Mouse (Mus musculus) neural tube, embryonic 13.5 days (tissue): ENCODE results near the gene Nsrp1. TPM values are rescaled to one million over a fixed set of nuclear protein-coding genes. Genes with fewer than 3 reads are reported as not detected.

ENCODE experiments used
- ATAC-seq: fragments of 200-750 bp; cut with Nextera tagmentation; 2 replicates; pipeline ENCODE4 v1.8.0; 2017; ENCODE audit warnings: low read depth, mild to moderate bottlenecking, moderate TSS enrichment, moderate library complexity
- H3K27ac ChIP-seq: fragments of 300-500 bp; sonication (generic); replicated peaks from 2 replicates; pipeline ENCODE4 v1.5.1; 2015; ENCODE audit warnings: moderate library complexity, mild to moderate bottlenecking, inconsistent platforms
- H3K27me3 ChIP-seq: fragments of 300-500 bp; sonication (generic); 2 replicates; pipeline ENCODE4 v1.6.1; 2015; ENCODE audit warnings: mild to moderate bottlenecking, inconsistent platforms
- H3K36me3 ChIP-seq: fragments of 300-500 bp; sonication (generic); 2 replicates; pipeline ENCODE4 v1.6.1; 2015; ENCODE audit warnings: mild to moderate bottlenecking, inconsistent platforms
- H3K4me1 ChIP-seq: fragments of 300-500 bp; sonication (generic); replicated peaks from 2 replicates; pipeline ENCODE4 v1.6.1; 2015; ENCODE audit warnings: inconsistent platforms
- H3K4me2 ChIP-seq: fragments of 300-500 bp; sonication (generic); 2 replicates; pipeline ENCODE4 v1.6.1; 2015; ENCODE audit warnings: inconsistent platforms, mild to moderate bottlenecking, moderate library complexity
- H3K4me3 ChIP-seq: fragments of 300-500 bp; sonication (generic); 2 replicates; pipeline ENCODE4 v1.5.1; 2015; ENCODE audit warnings: mild to moderate bottlenecking, inconsistent platforms
- H3K9ac ChIP-seq: fragments of 300-500 bp; sonication (generic); 2 replicates; pipeline ENCODE4 v1.6.1; 2015; ENCODE audit warnings: moderate library complexity, mild to moderate bottlenecking, inconsistent platforms
- H3K9me3 ChIP-seq: fragments of 300-500 bp; sonication (generic); 2 replicates; pipeline ENCODE4 v1.6.1; 2016; ENCODE audit warnings: inconsistent platforms
- WGBS: fragments of 180-500 bp; shearing (Covaris S2); methylation state at CpG from one replicate; pipeline ENCODE4 v1.1.7; 2015; 5-methylcytosine and 5-hydroxymethylcytosine counted together
- polyA plus RNA-seq: library from polyadenylated mRNA; unstranded; fragments of >200 nt; fragmentation: Nextera tagmentation; extraction: Ambion mirVana; gene quantifications from 2 replicates; pipeline ENCODE4 v1.2.1, GENCODE M21; 2015

Gene Nsrp1
- polyA plus RNA-seq, 1 experiment from 2014 or later: 59.2 TPM

DNA sequence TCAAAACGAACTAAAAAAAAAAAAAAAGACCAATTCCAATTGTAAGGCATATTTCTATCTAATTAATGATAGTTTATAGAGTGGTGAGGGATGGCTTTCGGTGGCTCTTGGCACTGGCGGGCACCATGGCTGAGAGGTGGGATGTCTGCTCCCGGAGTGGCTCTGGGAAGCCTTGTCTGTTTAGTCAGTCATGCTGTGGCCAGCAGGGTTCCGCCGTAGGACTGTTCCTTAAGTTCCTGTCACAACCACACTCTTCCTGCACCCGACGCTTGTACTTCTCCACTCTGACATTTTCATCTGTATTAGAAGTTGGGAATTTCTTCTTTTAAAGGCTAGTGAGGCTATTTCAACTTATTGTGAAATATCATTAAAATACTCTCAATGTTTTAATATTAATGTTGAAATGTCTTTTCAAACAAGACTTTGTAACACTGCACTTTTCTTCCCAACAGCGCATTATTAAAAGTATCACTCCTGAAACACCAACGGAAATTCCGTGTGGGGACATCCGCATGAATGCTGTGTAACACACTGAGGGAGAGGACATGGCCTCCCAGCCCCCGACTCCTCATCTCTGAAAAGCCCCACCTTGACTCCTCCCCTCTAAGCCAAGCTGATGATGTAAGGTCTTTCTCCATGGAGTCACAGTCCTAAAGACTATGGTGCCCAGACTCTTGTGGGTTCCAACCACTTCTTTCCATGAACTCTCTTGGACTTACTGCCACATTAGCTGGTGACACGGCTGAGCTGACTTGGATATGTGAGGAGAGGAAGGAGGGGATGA is 46.9 kb downstream of the Nsrp1 start:
- no peaks in the 10 kb centered on the region for H3K4me1 ChIP-seq
- H3K9me3 ChIP-seq: no peaks in the 10 kb centered on the region
- H3K27ac ChIP-seq: no peak overlapping the region
- 75% methylated on average over 14 of the region's 14 CpGs for WGBS
- H3K27me3 ChIP-seq: no peaks in the 10 kb centered on the region
- H3K4me3 ChIP-seq: no peak overlapping the region
- ATAC-seq: no peak
- H3K36me3 ChIP-seq: no peaks in the 10 kb centered on the region
- no peak overlapping the region for H3K9ac ChIP-seq
- H3K4me2 ChIP-seq: no peak overlapping the region

DNA sequence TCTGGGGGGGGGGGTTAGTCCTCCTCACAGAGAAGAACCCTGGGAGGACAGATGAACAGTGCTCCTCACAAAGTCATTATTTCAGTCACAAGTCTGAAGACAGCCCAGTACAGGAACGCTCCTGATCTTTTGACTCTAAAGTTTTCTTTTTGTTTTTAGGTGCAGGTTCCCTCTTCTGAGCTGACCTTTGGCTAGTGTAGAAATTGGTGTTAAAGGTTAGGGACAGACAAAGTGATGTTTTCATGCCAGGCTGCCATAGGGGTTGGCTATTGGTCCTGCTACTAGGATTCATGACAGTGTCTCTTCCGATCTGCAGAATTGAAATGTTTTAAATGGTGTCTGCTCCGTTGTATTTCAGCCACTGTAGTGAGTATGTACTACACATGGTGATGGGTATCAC is 50.1 kb downstream of the Nsrp1 start:
- no peak overlapping the region for H3K9ac ChIP-seq
- H3K4me2 ChIP-seq: no peak overlapping the region
- no peak for ATAC-seq
- no peak overlapping the region for H3K4me3 ChIP-seq
- no peak overlapping the region for H3K27ac ChIP-seq
- 85% methylated on average over 3 of the region's 3 CpGs for WGBS
- no peaks in the 10 kb centered on the region for H3K36me3 ChIP-seq
- H3K9me3 ChIP-seq: no peaks in the 10 kb centered on the region
- no peaks in the 10 kb centered on the region for H3K27me3 ChIP-seq
- no peaks in the 10 kb centered on the region for H3K4me1 ChIP-seq

DNA sequence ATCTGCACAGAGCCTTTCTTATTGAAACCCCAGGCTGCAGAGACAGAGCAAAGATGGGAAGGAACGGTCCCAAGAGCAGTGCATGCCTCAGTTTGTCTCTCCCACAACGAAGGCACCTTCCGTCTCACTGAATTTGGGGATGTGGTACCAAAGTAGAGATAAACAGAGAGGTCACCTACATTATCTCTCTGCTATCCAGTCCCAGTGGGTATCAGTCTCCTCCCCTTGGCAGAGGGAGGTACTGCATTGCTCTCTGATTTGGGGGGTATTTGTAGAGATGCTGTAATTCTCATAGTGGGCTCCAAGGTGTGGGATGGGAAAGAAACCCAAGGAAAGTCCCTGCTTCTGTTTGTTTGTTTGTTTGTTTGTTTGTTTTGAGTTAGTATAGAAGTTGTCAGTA is 51.7 kb downstream of the Nsrp1 start:
- Histone ChIP-seq H3K9ac (no peak overlapping the region), H3K4me2 (no peak overlapping the region), H3K4me3 (no peak overlapping the region), H3K36me3 (no peaks in the 10 kb centered on the region), H3K27me3 (no peaks in the 10 kb centered on the region), H3K4me1 (no peaks in the 10 kb centered on the region), H3K27ac (no peak overlapping the region), H3K9me3 (no peaks in the 10 kb centered on the region)
- 76% methylated on average over 3 of the region's 3 CpGs for WGBS
- no peak for ATAC-seq

DNA sequence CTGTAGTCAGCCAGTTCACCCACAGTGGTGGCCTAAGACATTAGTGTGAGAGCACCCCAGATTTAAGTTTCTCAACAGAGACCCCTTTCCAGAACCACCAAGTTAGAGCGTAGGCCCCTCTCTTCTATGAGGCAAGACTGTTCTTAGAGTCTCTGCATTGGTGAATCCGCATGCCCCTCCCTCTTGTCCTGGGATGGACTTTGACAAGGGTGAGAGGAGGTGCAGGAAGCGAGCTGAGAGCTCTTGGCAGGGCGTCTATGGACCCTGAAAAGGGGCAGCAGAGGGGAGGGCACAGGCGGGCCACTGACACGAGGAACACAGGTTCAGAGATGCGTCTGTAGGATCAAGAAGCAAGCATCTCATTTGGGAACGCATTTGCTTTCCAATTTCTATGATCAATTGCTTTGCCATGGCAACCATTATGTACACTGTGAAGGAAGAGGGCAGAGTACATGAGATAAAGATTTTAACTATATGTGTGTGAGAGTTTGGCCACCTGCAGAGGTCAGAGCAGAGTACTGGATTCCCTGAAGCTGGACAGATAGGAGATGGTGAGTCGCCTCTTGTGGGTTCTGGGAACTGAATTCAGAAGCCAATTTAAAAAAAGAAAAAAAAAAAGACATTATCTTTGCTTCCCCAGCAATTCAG is 56.4 kb downstream of the Nsrp1 start:
- ATAC-seq: no peak
- Histone ChIP-seq H3K9ac (no peak overlapping the region), H3K27ac (no peak overlapping the region), H3K4me3 (no peak overlapping the region), H3K4me1 (no peaks in the 10 kb centered on the region), H3K4me2 (no peak overlapping the region), H3K27me3 (no peaks in the 10 kb centered on the region), H3K36me3 (no peaks in the 10 kb centered on the region), H3K9me3 (no peaks in the 10 kb centered on the region)
- WGBS: 76% methylated on average over 9 of the region's 9 CpGs

DNA sequence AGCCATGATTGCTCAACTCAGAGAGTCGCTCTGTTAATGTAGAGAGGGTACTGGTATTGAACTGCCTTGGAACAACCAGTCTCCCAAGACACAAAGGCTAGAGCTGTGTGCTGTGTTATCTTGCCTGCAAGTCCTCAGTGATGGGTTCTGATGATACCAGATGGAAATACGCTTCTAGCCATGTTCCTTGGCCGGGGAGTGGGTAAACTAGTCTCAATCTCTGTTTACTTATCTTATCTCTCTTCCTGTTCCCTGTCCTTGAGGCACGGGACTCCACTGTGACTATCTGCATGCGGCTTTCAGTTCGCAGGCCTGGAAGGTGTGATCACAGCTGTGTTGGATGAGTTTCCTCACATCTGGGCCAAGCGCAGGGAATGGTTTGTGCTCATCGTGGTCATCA is 58.7 kb downstream of the Nsrp1 start:
- no peaks in the 10 kb centered on the region for H3K27me3 ChIP-seq
- no peak overlapping the region for H3K27ac ChIP-seq
- ATAC-seq: no peak
- no peak overlapping the region for H3K9ac ChIP-seq
- H3K4me3 ChIP-seq: no peak overlapping the region
- WGBS: 90% methylated on average over 8 of the region's 8 CpGs
- H3K36me3 ChIP-seq: no peaks in the 10 kb centered on the region
- H3K9me3 ChIP-seq: no peaks in the 10 kb centered on the region
- H3K4me2 ChIP-seq: no peak overlapping the region
- H3K4me1 ChIP-seq: no peaks in the 10 kb centered on the region

DNA sequence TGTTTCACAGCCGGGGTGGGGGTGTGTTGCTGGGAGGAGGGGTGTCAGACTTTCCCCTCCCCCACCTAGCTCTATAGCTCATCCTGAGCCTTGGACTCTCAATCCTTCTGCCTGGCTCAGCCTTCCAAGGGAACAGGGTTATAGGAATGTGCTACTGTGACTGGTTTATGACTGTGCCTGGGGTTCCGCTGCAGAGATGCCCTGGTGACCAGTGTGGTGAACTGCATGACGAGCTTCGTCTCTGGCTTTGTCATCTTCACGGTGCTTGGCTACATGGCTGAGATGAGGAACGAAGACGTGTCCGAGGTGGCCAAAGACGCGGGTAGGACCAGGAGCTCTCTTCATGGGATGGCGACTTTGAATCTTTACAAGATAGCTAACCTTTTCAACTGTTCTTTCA is 60.2 kb downstream of the Nsrp1 start:
- H3K27ac ChIP-seq: no peak overlapping the region
- ATAC-seq: no peak
- H3K36me3 ChIP-seq: no peaks in the 10 kb centered on the region
- 54% methylated on average over 11 of the region's 11 CpGs for WGBS
- no peak overlapping the region for H3K4me3 ChIP-seq
- no peaks in the 10 kb centered on the region for H3K27me3 ChIP-seq
- H3K4me2 ChIP-seq: no peak overlapping the region
- H3K4me1 ChIP-seq: no peaks in the 10 kb centered on the region
- no peaks in the 10 kb centered on the region for H3K9me3 ChIP-seq
- no peak overlapping the region for H3K9ac ChIP-seq

DNA sequence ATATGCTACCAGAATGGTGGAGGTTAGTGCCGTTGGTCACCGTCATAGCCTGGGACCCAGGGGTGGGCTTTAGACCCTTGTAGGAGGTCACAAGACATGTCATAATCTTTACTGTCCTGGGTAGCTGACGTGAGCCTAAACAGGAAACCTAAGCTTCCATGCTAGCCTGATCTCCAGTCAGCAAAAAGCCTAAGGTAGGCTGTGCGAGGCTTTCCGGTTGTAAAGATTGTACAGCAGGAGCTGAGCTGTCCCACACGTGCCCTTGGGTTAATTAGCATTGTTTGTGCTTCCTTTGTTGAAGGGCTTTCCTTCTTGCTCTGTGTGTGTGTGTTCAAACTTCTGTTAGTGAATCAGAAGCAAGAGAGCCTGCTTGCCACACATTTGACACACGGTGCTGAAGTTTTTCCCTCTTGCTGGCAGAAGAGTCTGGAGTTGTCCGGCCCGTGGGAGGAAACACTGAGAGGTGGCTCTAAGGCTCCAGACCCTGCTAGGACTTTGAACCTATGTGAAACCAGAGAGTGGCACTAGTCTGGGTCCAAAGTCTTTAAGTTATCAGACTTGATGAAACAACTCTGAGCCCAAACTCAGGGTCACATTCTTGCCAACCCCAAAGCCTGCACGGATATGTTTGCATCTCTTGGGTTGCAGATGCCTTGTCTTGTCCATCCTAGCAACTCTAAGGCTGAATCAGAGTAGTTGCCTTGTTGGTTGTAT is 67.3 kb downstream of the Nsrp1 start:
- WGBS: 83% methylated on average over 10 of the region's 10 CpGs
- Histone ChIP-seq H3K36me3 (no peaks in the 10 kb centered on the region), H3K27me3 (no peaks in the 10 kb centered on the region), H3K27ac (no peak overlapping the region), H3K9ac (no peak overlapping the region), H3K9me3 (no peaks in the 10 kb centered on the region), H3K4me1 (no peaks in the 10 kb centered on the region), H3K4me3 (no peak overlapping the region), H3K4me2 (no peak overlapping the region)
- ATAC-seq: no peak

DNA sequence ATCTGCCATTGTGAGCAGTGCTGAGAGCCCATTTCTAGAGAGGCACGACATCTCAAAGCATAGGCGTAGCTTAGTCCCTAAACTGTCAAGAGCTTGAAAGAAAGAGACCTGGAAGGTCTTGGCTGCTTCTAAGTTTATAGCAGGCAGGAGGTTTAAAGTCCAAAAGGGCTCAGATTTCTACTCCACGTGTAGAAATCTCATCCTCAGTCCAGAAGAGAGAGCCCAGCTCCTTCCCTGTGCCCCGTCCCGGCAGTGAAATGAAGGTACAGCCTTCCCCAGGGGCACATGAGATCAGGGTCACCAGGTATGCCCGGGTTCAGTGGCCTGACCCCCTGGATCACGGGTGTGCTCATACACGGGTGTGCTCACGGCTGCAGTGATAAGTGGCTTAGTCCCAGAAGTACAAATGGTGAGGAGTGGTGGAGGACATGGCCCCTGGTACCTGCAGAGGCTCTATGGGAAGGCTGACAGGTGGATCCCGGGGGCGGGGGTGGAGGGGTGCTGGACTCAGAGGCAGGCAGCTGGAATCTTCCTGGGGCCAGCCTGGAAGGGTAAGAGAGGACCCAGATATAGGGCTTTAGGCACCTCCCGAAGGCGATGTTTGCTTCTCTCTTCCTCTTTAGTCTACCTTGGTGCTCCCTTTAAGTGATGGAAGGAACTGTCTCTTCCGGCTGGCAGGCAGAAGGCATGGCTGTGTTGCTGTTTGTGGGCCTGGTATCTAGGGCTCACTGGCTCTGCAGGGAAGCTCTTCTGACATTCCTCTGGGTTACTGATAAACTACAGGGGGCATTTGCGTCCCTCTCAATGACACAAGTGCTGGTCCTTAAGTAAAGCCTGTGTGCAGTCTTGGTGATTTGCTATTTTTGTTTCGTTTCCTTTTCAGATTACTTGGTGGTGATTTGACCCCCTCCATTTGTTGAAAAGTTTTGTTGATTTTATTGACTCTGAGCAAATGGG is 68.9 kb downstream of the Nsrp1 start:
- 78% methylated on average over 16 of the region's 16 CpGs for WGBS
- no peaks in the 10 kb centered on the region for H3K36me3 ChIP-seq
- no peak for ATAC-seq

DNA sequence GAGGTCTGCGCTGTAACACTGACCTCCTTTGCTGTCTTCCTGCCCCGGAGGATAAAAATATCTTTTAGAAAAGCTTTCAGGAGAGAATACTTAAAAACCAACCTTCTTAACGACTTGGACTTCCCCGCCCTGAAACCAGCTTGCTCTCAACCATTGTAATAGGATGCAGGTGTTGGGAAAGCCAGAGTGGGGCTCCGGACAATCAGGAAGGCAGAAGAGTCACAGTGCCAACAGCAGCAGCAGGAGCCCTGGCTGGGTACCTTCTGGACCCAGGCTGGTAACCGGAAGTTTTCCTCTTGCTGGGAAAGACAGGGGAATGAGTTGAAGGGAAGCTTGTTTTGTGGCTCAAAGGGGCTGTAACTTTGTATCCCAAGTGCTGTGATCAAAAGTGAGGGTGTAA is 71.6 kb downstream of the Nsrp1 start:
- ATAC-seq: no peak

More for the DNA sequence above, 68.9 kb downstream of the Nsrp1 start:
- no peak overlapping the region for H3K27ac ChIP-seq
- H3K27me3 ChIP-seq: no peaks in the 10 kb centered on the region
- no peak overlapping the region for H3K4me3 ChIP-seq
- no peaks in the 10 kb centered on the region for H3K4me1 ChIP-seq
- H3K4me2 ChIP-seq: no peak overlapping the region
- H3K9ac ChIP-seq: no peak overlapping the region
- H3K9me3 ChIP-seq: no peaks in the 10 kb centered on the region

DNA sequence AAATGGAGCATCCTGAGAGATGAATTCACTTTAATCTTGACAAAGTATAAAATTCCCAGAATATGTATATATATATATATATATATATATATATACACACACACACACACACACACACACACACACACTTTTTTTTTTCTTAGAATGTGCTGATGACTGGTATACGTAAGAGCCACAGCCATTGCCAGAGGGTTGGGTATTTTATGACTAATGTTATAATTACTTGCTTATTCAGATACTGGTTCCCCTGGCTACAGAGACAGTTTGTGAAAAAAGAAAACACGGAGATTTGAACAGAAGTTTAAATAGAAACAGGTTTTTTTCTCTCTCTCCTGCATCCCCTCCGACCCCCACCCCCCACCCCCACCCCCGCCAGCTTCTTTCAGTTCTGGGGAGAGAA is 72.4 kb downstream of the Nsrp1 start:
- H3K27ac ChIP-seq: no peak overlapping the region
- H3K4me2 ChIP-seq: no peak overlapping the region
- H3K27me3 ChIP-seq: peaks cover 21% of the 10 kb centered on the region
- 58% methylated on average over 4 of the region's 4 CpGs for WGBS
- H3K36me3 ChIP-seq: no peaks in the 10 kb centered on the region
- no peaks in the 10 kb centered on the region for H3K9me3 ChIP-seq
- no peak overlapping the region for H3K4me3 ChIP-seq
- H3K4me1 ChIP-seq: no peaks in the 10 kb centered on the region
- no peak overlapping the region for H3K9ac ChIP-seq
- ATAC-seq: no peak

More for the DNA sequence above, 71.6 kb downstream of the Nsrp1 start:
- Histone ChIP-seq H3K9me3 (no peaks in the 10 kb centered on the region), H3K27me3 (peaks cover 14% of the 10 kb centered on the region), H3K4me1 (no peaks in the 10 kb centered on the region), H3K4me2 (no peak overlapping the region), H3K36me3 (no peaks in the 10 kb centered on the region), H3K9ac (no peak overlapping the region), H3K27ac (no peak overlapping the region), H3K4me3 (no peak overlapping the region)
- WGBS: 48% methylated on average over 6 of the region's 6 CpGs

DNA sequence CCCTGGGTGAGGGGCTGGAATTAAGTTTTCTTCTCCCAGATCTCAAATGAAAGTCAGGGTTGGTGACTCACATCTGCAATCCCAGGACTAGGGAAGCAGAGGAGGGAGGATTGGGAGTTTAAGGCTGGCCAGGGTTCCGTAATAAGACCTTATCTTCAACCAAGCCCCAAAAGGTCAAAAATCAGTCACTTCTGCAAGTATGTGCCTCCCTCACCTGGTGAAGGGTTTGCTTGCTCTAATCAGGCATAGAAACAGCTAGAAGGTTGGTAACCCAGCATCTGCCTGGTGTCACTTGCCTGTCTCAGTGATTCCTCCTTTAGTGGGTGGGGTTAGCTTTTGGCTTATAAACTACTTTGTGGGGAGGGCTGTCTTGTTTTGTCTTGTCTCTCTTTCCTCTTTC is 75.9 kb downstream of the Nsrp1 start:
- Histone ChIP-seq H3K27me3 (peaks cover 56% of the 10 kb centered on the region), H3K36me3 (no peaks in the 10 kb centered on the region), H3K27ac (no peak overlapping the region), H3K9me3 (no peaks in the 10 kb centered on the region), H3K9ac (no peak overlapping the region), H3K4me3 (no peak overlapping the region), H3K4me2 (no peak overlapping the region), H3K4me1 (peaks cover 17% of the 10 kb centered on the region)
- WGBS: 81% methylated on average over 1 of the region's 1 CpGs
- ATAC-seq: no peak
